In the genomic region with DNA sequence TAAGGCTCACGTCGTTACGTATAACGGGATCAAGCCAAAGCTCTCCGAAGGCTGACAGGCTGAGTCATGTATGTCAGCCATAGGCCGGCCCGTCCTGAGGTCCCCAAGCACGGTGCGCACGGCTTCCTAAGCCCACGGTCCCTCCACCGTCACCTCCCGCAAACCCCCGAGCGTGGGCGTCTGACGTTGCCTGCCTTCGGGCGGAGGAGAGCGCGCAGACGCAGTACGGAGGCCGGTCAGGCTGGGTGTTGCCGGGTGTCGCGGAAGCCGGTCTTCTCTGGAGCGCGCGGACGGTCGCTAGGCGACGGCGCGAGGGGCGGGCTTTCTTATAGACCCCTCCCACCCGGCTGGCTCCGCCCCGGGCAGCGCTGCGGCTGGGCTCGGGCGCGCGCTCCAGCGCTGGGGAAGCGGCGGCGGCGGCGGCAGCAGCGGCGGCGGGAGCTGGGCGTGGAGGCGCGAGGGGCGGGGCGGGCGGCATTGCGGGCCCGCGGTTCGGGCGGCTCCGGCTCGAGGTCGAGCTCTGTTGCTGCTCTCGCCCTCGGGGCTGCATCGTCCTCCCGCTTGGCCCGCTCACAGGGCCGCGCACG, we compare ENCODE assay signal across 8 mouse cellular contexts. TPM values are rescaled to one million over a fixed set of nuclear protein-coding genes. Genes with fewer than 3 reads are reported as not detected.
DNase-seq lines count a peak whose midpoint lies in the region; ATAC-seq and TF ChIP-seq lines count a peak whose summit lies in the region.

Gene Rap2a, plus strand, starts transcription at position 463 of the 587 bp plus-strand sequence.

- peak within 1 kb of the TSS; percentile 93 for H3K27ac ChIP-seq in forebrain, embryonic 10.5 days
- peak within 1 kb of the TSS; percentile 99 for H3K27ac ChIP-seq in heart, embryonic 15.5 days
- peak within 1 kb of the TSS; percentile 72 for H3K27ac ChIP-seq in liver, embryonic 14.5 days
- H3K27ac ChIP-seq in neural tube, embryonic 12.5 days = peak within 1 kb of the TSS; percentile 91

- TF ChIP-seq CTCF in liver, embryonic 14.5 days (IDR thresholded peaks at IDR 0.05; ENCODE audit: low read depth) = 0 out of 2 replicates have a peak, but pooled peaks have one; percentile 4

- H3K4me1 ChIP-seq in forebrain, embryonic 10.5 days = peaks cover 28% of the 10 kb centered on the region
- peaks cover 5% of the 10 kb centered on the region; the same call in 1 of the 2 replicates for H3K4me1 ChIP-seq in heart, embryonic 15.5 days (replicated peaks)
- H3K4me1 ChIP-seq in liver, embryonic 14.5 days (replicated peaks; ENCODE audit: control insufficient read depth in 2 of 2, insufficient read depth in 2 of 2, low read length in 1 of 2) = 0 out of 4 replicates have a peak, but pooled peaks cover 0 to 3% of the 10 kb centered on the region in 2 experiments
- peaks cover 11% of the 10 kb centered on the region; the same call in 1 of the 2 replicates for H3K4me1 ChIP-seq in neural tube, embryonic 12.5 days

- no peak; the same call in 1 of the 2 replicates for TF ChIP-seq EP300 in liver, embryonic 14.5 days (IDR thresholded peaks at IDR 0.05; ENCODE audit: low read depth)

- peak; percentile 90 for ATAC-seq in heart, embryonic 15.5 days (replicated peaks; ENCODE audit: insufficient number of reproducible peaks, insufficient read depth, low FRiP score, low read depth)
- peak; percentile 82 for ATAC-seq in liver, embryonic 14.5 days (ENCODE audit: insufficient read depth)
- ATAC-seq in neural tube, embryonic 12.5 days (ENCODE audit: low FRiP score, low read depth) = peak; percentile 91

- H3K36me3 ChIP-seq in forebrain, embryonic 10.5 days (replicated peaks) = peaks cover 21% of the 10 kb centered on the region
- peaks cover 8% of the 10 kb centered on the region for H3K36me3 ChIP-seq in heart, embryonic 15.5 days
- H3K36me3 ChIP-seq in liver, embryonic 14.5 days (replicated peaks; ENCODE audit: control insufficient read depth, insufficient read depth, low read depth) = no peaks in the 10 kb centered on the region
- H3K36me3 ChIP-seq in neural tube, embryonic 12.5 days = peaks cover 4% of the 10 kb centered on the region; the same call in 1 of the 2 replicates

- no peaks in the 10 kb centered on the region for H3K27me3 ChIP-seq in forebrain, embryonic 10.5 days (ENCODE audit: poor library complexity, severe bottlenecking)
- no peaks in the 10 kb centered on the region for H3K27me3 ChIP-seq in heart, embryonic 15.5 days
- H3K27me3 ChIP-seq in liver, embryonic 14.5 days (ENCODE audit: control insufficient read depth, insufficient read depth, low read length) = peaks cover 8% of the 10 kb centered on the region
- H3K27me3 ChIP-seq in neural tube, embryonic 12.5 days (replicated peaks) = no peaks in the 10 kb centered on the region

- WGBS in forebrain, embryonic 10.5 days = under 1% methylated on average over 76 of the region's 78 CpGs
- under 1% methylated on average over 62 of the region's 78 CpGs for WGBS in heart, embryonic 15.5 days
- WGBS in liver, embryonic 14.5 days (ENCODE audit: insufficient replicate concordance) = under 1% methylated on average over 67 of the region's 78 CpGs
- under 1% methylated on average over 60 of the region's 78 CpGs for WGBS in neural tube, embryonic 12.5 days

- H3K9ac ChIP-seq in heart, embryonic 15.5 days = peak within 1 kb of the TSS; percentile 89
- peak within 1 kb of the TSS; percentile 56 for H3K9ac ChIP-seq in liver, embryonic 14.5 days (replicated peaks)
- peak within 1 kb of the TSS; percentile 86 for H3K9ac ChIP-seq in neural tube, embryonic 12.5 days

- peaks cover 5% of the 10 kb centered on the region; the same call in 1 of the 2 replicates for H3K9me3 ChIP-seq in forebrain, embryonic 10.5 days
- H3K9me3 ChIP-seq in heart, embryonic 15.5 days (replicated peaks) = no peaks in the 10 kb centered on the region
- no peaks in the 10 kb centered on the region for H3K9me3 ChIP-seq in liver, embryonic 14.5 days (ENCODE audit: control insufficient read depth, low read length)
- H3K9me3 ChIP-seq in neural tube, embryonic 12.5 days = no peaks in the 10 kb centered on the region

- H3K4me2 ChIP-seq in heart, embryonic 15.5 days = peak within 1 kb of the TSS; percentile 89
- H3K4me2 ChIP-seq in liver, embryonic 14.5 days (ENCODE audit: low read depth) = peak within 1 kb of the TSS; percentile 89
- H3K4me2 ChIP-seq in neural tube, embryonic 12.5 days (replicated peaks) = peak within 1 kb of the TSS; percentile 73

- DNase-seq in CD8-positive naive resting alpha-beta T cell, adult 2 months (ENCODE audit: low read depth in 2 of 2, low spot score in 2 of 2) = peak; percentile 94 to 96
- peak; percentile 85 for DNase-seq in c-Kit-positive CD71-negative TER-119-negative erythroid progenitor cells, embryonic 14.5 days (ENCODE audit: low read depth)
- DNase-seq in forebrain, embryonic 10.5 days (ENCODE audit: extremely low spot score, low spot score) = peak; percentile 91
- DNase-seq in kidney, postnatal 25 days = peak; percentile 96 to 99
- DNase-seq in liver, embryonic 14.5 days (ENCODE audit: low read depth in 3 of 3, low spot score in 3 of 3) = peak; percentile 75 to 80 (median 80)
- peak; percentile 97 for DNase-seq in telencephalon, adult 2 months (ENCODE audit: low read depth, low spot score)

- peak within 1 kb of the TSS; percentile 80 for H3K4me3 ChIP-seq in forebrain, embryonic 10.5 days
- peak within 1 kb of the TSS; percentile 86 for H3K4me3 ChIP-seq in heart, embryonic 15.5 days
- peak within 1 kb of the TSS; percentile 57 to 77 for H3K4me3 ChIP-seq in liver, embryonic 14.5 days (ENCODE audit: insufficient read depth in 1 of 2, low read depth in 2 of 2, low read length in 2 of 2)
- H3K4me3 ChIP-seq in neural tube, embryonic 12.5 days = peak within 1 kb of the TSS; percentile 76

RNA-seq across cellular contexts. Expression of gene Rap2a, which starts in this region (rescaled TPM):
- 7.7 and 9.0 TPM in 2 replicates for polyA plus RNA-seq in forebrain, embryonic 10.5 days (2016; fragmentation: Nextera tagmentation; extraction: Ambion mirVana)
- polyA plus RNA-seq in heart, embryonic 15.5 days (2015; fragmentation: Nextera tagmentation; extraction: Ambion mirVana) = 11.1 and 13.8 TPM in 2 replicates
- polyA plus RNA-seq in liver, embryonic 14.5 days (2012; rRNA removed) = 2.4 and 2.5 TPM in 2 replicates
- polyA plus RNA-seq in liver, embryonic 14.5 days (2014; fragmentation: Nextera tagmentation; extraction: Ambion mirVana) = 2.1 and 2.8 TPM in 2 replicates
- polyA plus RNA-seq in neural tube, embryonic 12.5 days (2016; fragmentation: Nextera tagmentation; extraction: Ambion mirVana) = 20.7 and 21.8 TPM in 2 replicates

Comparison
In these comparisons a context has a peak if more than half of its experiments do, and no peak if none do; other contexts are left out.
1. Peak in every context shown above with its lines: DNase-seq, ATAC-seq, H3K4me3 ChIP-seq and H3K27ac ChIP-seq.